Mouse (Mus musculus): ENCODE measurements around the gene Fam222a. TPM values are rescaled to one million over a fixed set of nuclear protein-coding genes. Genes with fewer than 3 reads are reported as not detected.

Gene Fam222a
- polyA plus RNA-seq, 1 experiment from 2014 or later = 5.7 TPM

GRCm38 (mm10) chr5:114597652-114598051, 29.8 kb downstream of the Fam222a start:
- no peak for ATAC-seq (ENCODE audit: low FRiP score, low TSS enrichment)
- Histone ChIP-seq H3K4me1 (ENCODE audit: control insufficient read depth, insufficient read depth, low read length) (peaks cover 23% of the 10 kb centered on the region), H3K9ac (replicated peaks; ENCODE audit: low read length) (no peak overlapping the region), H3K27ac (replicated peaks; ENCODE audit: low read depth, low read length) (no peak overlapping the region), H3K27me3 (ENCODE audit: control insufficient read depth, insufficient read depth, low read length) (no peaks in the 10 kb centered on the region), H3K9me3 (ENCODE audit: control insufficient read depth, low read length) (no peaks in the 10 kb centered on the region), H3K36me3 (ENCODE audit: control insufficient read depth, insufficient read depth, low read length) (peaks cover 14% of the 10 kb centered on the region; the same call in 1 of the 2 replicates), H3K4me3 (replicated peaks; ENCODE audit: low read depth, low read length) (no peak overlapping the region), H3K4me2 (ENCODE audit: low read length) (no peak overlapping the region)
- DNase-seq = no peak
- WGBS = 71% methylated on average over 6 of the region's 6 CpGs

GRCm38 (mm10) chr5:114602012-114602411, 34.2 kb downstream of the Fam222a start:
- no peak overlapping the region for H3K4me3 ChIP-seq (replicated peaks; ENCODE audit: low read depth, low read length)
- H3K4me2 ChIP-seq (ENCODE audit: low read length) = no peak overlapping the region
- no peak overlapping the region for H3K9ac ChIP-seq (replicated peaks; ENCODE audit: low read length)
- H3K36me3 ChIP-seq (ENCODE audit: control insufficient read depth, insufficient read depth, low read length) = no peaks in the 10 kb centered on the region
- no peaks in the 10 kb centered on the region for H3K27me3 ChIP-seq (ENCODE audit: control insufficient read depth, insufficient read depth, low read length)
- no peaks in the 10 kb centered on the region for H3K9me3 ChIP-seq (ENCODE audit: control insufficient read depth, low read length)
- no peak for DNase-seq
- peaks cover 20% of the 10 kb centered on the region for H3K4me1 ChIP-seq (ENCODE audit: control insufficient read depth, insufficient read depth, low read length)
- H3K27ac ChIP-seq (replicated peaks; ENCODE audit: low read depth, low read length) = no peak overlapping the region
- no peak for ATAC-seq (ENCODE audit: low FRiP score, low TSS enrichment)
- 87% methylated on average over 8 of the region's 8 CpGs for WGBS

GRCm38 (mm10) chr5:114603975-114604374, 36.2 kb downstream of the Fam222a start:
- no peaks in the 10 kb centered on the region for H3K27me3 ChIP-seq (ENCODE audit: control insufficient read depth, insufficient read depth, low read length)
- peaks cover 37% of the 10 kb centered on the region for H3K4me1 ChIP-seq (ENCODE audit: control insufficient read depth, insufficient read depth, low read length)
- H3K9ac ChIP-seq (replicated peaks; ENCODE audit: low read length) = no peak overlapping the region
- no peaks in the 10 kb centered on the region for H3K9me3 ChIP-seq (ENCODE audit: control insufficient read depth, low read length)
- DNase-seq (peak; percentile 46), ATAC-seq (ENCODE audit: low FRiP score, low TSS enrichment) (no peak)
- WGBS = 78% methylated on average over 5 of the region's 5 CpGs
- H3K4me3 ChIP-seq (replicated peaks; ENCODE audit: low read depth, low read length) = no peak overlapping the region
- H3K36me3 ChIP-seq (ENCODE audit: control insufficient read depth, insufficient read depth, low read length) = no peaks in the 10 kb centered on the region
- no peak overlapping the region for H3K4me2 ChIP-seq (ENCODE audit: low read length)
- H3K27ac ChIP-seq (replicated peaks; ENCODE audit: low read depth, low read length) = 0 out of 2 replicates have a peak overlapping the region, but pooled peaks have one; percentile 8

GRCm38 (mm10) chr5:114604781-114605290, 37.0 kb downstream of the Fam222a start:
- WGBS = 12% methylated on average over 11 of the region's 11 CpGs
- peak; percentile 62; the same call in 1 of the 2 replicates for ATAC-seq (ENCODE audit: low FRiP score, low TSS enrichment)
- no peak overlapping the region; the same call in 1 of the 2 replicates for H3K4me2 ChIP-seq (ENCODE audit: low read length)

GRCm38 (mm10) chr5:114605981-114606380, 38.2 kb downstream of the Fam222a start:
- H3K4me2 ChIP-seq (ENCODE audit: low read length) = no peak overlapping the region
- H3K27ac ChIP-seq (replicated peaks; ENCODE audit: low read depth, low read length) = 0 out of 2 replicates have a peak overlapping the region, but pooled peaks have one; percentile 37
- no peak overlapping the region for H3K4me3 ChIP-seq (replicated peaks; ENCODE audit: low read depth, low read length)
- no peaks in the 10 kb centered on the region for H3K27me3 ChIP-seq (ENCODE audit: control insufficient read depth, insufficient read depth, low read length)
- no peaks in the 10 kb centered on the region for H3K36me3 ChIP-seq (ENCODE audit: control insufficient read depth, insufficient read depth, low read length)
- WGBS = 85% methylated on average over 6 of the region's 6 CpGs
- H3K9ac ChIP-seq (replicated peaks; ENCODE audit: low read length) = no peak overlapping the region
- H3K4me1 ChIP-seq (ENCODE audit: control insufficient read depth, insufficient read depth, low read length) = peaks cover 39% of the 10 kb centered on the region
- no peaks in the 10 kb centered on the region for H3K9me3 ChIP-seq (ENCODE audit: control insufficient read depth, low read length)
- DNase-seq (no peak), ATAC-seq (ENCODE audit: low FRiP score, low TSS enrichment) (no peak)

More at GRCm38 (mm10) chr5:114604781-114605290, 37.0 kb downstream of the Fam222a start:
- peak overlapping the region; percentile 55 for H3K27ac ChIP-seq (replicated peaks; ENCODE audit: low read depth, low read length)
- H3K9ac ChIP-seq (replicated peaks; ENCODE audit: low read length) = no peak overlapping the region
- no peaks in the 10 kb centered on the region for H3K27me3 ChIP-seq (ENCODE audit: control insufficient read depth, insufficient read depth, low read length)
- H3K4me1 ChIP-seq (ENCODE audit: control insufficient read depth, insufficient read depth, low read length) = peaks cover 39% of the 10 kb centered on the region
- DNase-seq = peak; percentile 74
- H3K36me3 ChIP-seq (ENCODE audit: control insufficient read depth, insufficient read depth, low read length) = no peaks in the 10 kb centered on the region
- H3K4me3 ChIP-seq (replicated peaks; ENCODE audit: low read depth, low read length) = no peak overlapping the region
- H3K9me3 ChIP-seq (ENCODE audit: control insufficient read depth, low read length) = no peaks in the 10 kb centered on the region

GRCm38 (mm10) chr5:114607651-114608050, 39.8 kb downstream of the Fam222a start:
- 61% methylated on average over 8 of the region's 8 CpGs for WGBS
- Histone ChIP-seq H3K9me3 (ENCODE audit: control insufficient read depth, low read length) (no peaks in the 10 kb centered on the region), H3K36me3 (ENCODE audit: control insufficient read depth, insufficient read depth, low read length) (peaks cover 11% of the 10 kb centered on the region), H3K4me2 (ENCODE audit: low read length) (no peak overlapping the region), H3K27ac (replicated peaks; ENCODE audit: low read depth, low read length) (peak overlapping the region; percentile 68; the same call in 1 of the 2 replicates), H3K4me1 (ENCODE audit: control insufficient read depth, insufficient read depth, low read length) (peaks cover 39% of the 10 kb centered on the region), H3K9ac (replicated peaks; ENCODE audit: low read length) (0 out of 2 replicates have a peak overlapping the region, but pooled peaks have one; percentile 26), H3K27me3 (ENCODE audit: control insufficient read depth, insufficient read depth, low read length) (no peaks in the 10 kb centered on the region), H3K4me3 (replicated peaks; ENCODE audit: low read depth, low read length) (no peak overlapping the region)
- ATAC-seq (ENCODE audit: low FRiP score, low TSS enrichment) (0 out of 2 replicates have a peak, but pooled peaks have one; percentile 5), DNase-seq (peak; percentile 82)

GRCm38 (mm10) chr5:114608516-114608915, 40.7 kb downstream of the Fam222a start:
- Histone ChIP-seq H3K9ac (replicated peaks; ENCODE audit: low read length) (0 out of 2 replicates have a peak overlapping the region, but pooled peaks have one; percentile 9), H3K36me3 (ENCODE audit: control insufficient read depth, insufficient read depth, low read length) (peaks cover 17% of the 10 kb centered on the region), H3K9me3 (ENCODE audit: control insufficient read depth, low read length) (no peaks in the 10 kb centered on the region), H3K4me2 (ENCODE audit: low read length) (peak overlapping the region; percentile 22; the same call in 1 of the 2 replicates), H3K27me3 (ENCODE audit: control insufficient read depth, insufficient read depth, low read length) (no peaks in the 10 kb centered on the region), H3K4me1 (ENCODE audit: control insufficient read depth, insufficient read depth, low read length) (peaks cover 39% of the 10 kb centered on the region), H3K4me3 (replicated peaks; ENCODE audit: low read depth, low read length) (no peak overlapping the region), H3K27ac (replicated peaks; ENCODE audit: low read depth, low read length) (peak overlapping the region; percentile 68)
- ATAC-seq (ENCODE audit: low FRiP score, low TSS enrichment) (no peak), DNase-seq (peak; percentile 91)
- 3% methylated on average over 12 of the region's 12 CpGs for whole genome bisulfite sequencing

- ATAC-seq (ENCODE audit: low FRiP score, low TSS enrichment) (no peak), DNase-seq (no peak)
- Histone ChIP-seq H3K9ac (replicated peaks; ENCODE audit: low read length) (no peak overlapping the region), H3K4me1 (ENCODE audit: control insufficient read depth, insufficient read depth, low read length) (peaks cover 19% of the 10 kb centered on the region), H3K27me3 (ENCODE audit: control insufficient read depth, insufficient read depth, low read length) (no peaks in the 10 kb centered on the region), H3K27ac (replicated peaks; ENCODE audit: low read depth, low read length) (no peak overlapping the region), H3K4me3 (replicated peaks; ENCODE audit: low read depth, low read length) (no peak overlapping the region), H3K4me2 (ENCODE audit: low read length) (no peak overlapping the region), H3K36me3 (ENCODE audit: control insufficient read depth, insufficient read depth, low read length) (peaks cover 17% of the 10 kb centered on the region), H3K9me3 (ENCODE audit: control insufficient read depth, low read length) (no peaks in the 10 kb centered on the region)
- WGBS = 93% methylated on average over 10 of the region's 10 CpGs
Observed at GRCm38 (mm10) chr5:114611256-114611655, 43.4 kb downstream of the Fam222a start.
